Mouse (Mus musculus) neural tube, embryonic 14.5 days (tissue): ENCODE measurements around the gene Mrpl42. TPM values are rescaled to one million over a fixed set of nuclear protein-coding genes. Genes with fewer than 3 reads are reported as not detected.
"Not testable (repeated sequence)": the region's sequence is repeated elsewhere in the genome, so short reads cannot be mapped to it uniquely, and the experiment has no call there.

Experiments
- ATAC-seq: fragments of 200-750 bp; cut with Nextera tagmentation; 2 replicates; pipeline ENCODE4 v1.8.0; 2017; ENCODE audit warnings: low read depth, mild to moderate bottlenecking, moderate TSS enrichment, moderate library complexity
- H3K27ac ChIP-seq: fragments of 300-500 bp; sonication (generic); 2 replicates; pipeline ENCODE4 v1.5.1; 2014; ENCODE audit warnings: low read depth, mild to moderate bottlenecking, control low read depth, low read length, moderate library complexity, mixed read lengths
- H3K27me3 ChIP-seq: fragments of 300-500 bp; sonication (generic); 2 replicates; pipeline ENCODE4 v1.6.1; 2014; ENCODE audit warnings: low read length; ENCODE audit not compliant: control insufficient read depth, insufficient read depth
- H3K36me3 ChIP-seq: fragments of 300-500 bp; sonication (generic); 2 replicates; pipeline ENCODE4 v1.6.1; 2014; ENCODE audit warnings: low read length, mixed read lengths; ENCODE audit not compliant: control insufficient read depth, insufficient read depth
- H3K4me1 ChIP-seq: fragments of 300-500 bp; sonication (generic); 2 replicates; pipeline ENCODE4 v1.6.1; 2014; ENCODE audit warnings: low read length; ENCODE audit not compliant: control insufficient read depth, insufficient read depth
- H3K4me2 ChIP-seq: fragments of 300-500 bp; sonication (generic); 2 replicates; pipeline ENCODE4 v1.6.1; 2014; ENCODE audit warnings: mild to moderate bottlenecking, low read depth, low read length, control low read depth
- H3K4me3 ChIP-seq: fragments of 300-500 bp; sonication (generic); 2 replicates; pipeline ENCODE4 v1.5.1; 2014; ENCODE audit warnings: low read depth, low read length, control low read depth, mixed read lengths
- H3K9ac ChIP-seq: fragments of 300-500 bp; sonication (generic); replicated peaks from 2 replicates; pipeline ENCODE4 v1.6.1; 2014; ENCODE audit warnings: low read depth, mild to moderate bottlenecking, control low read depth, low read length, mixed read lengths
- H3K9me3 ChIP-seq: fragments of 300-500 bp; sonication (generic); 2 replicates; pipeline ENCODE4 v1.6.1; 2016; ENCODE audit warnings: low read length; ENCODE audit not compliant: control insufficient read depth
- WGBS: fragments of 180-500 bp; shearing (Covaris S2); extraction: QIAGEN DNeasy Blood & Tissue Kit; methylation state at CpG from one replicate; pipeline ENCODE4 v1.1.7; 2014; 5-methylcytosine and 5-hydroxymethylcytosine counted together
- polyA plus RNA-seq: library from polyadenylated mRNA; unstranded; fragments of >200 nt; fragmentation: Nextera tagmentation; extraction: Ambion mirVana; gene quantifications from 2 replicates; pipeline ENCODE4 v1.2.1, GENCODE M21; 2014

Mrpl42 gene
- 252 and 276 TPM in 2 replicates for polyA plus RNA-seq

DNA sequence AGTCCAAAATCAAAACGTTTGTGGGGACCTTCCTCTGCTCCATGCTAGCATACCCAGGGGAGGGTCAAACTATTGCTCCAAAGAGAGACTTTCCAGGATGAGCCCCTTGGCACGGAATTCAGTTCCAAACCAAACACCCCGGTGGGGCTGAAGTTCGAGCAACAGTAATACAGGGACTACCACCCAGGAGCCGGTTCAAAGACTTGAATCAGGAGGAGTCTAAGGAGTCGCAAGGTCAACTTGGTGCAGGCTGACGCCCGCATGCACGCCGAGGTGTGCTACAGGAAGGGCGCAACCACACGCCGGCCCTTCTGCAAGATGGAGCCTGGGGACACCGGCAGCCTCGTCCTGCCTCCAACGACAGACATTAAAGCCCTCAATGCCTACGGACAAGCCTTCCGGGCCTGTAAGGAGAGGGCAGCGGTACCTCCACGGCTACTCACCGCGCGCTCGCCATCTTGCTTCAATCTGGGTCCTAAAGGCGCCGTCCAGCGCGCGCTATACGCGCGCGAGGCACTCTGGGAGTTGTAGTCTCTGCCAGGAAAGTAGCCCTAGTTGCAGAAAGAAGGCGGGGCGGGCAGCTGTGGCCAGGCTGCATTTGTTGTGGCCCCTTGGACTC is at the start of gene Mrpl42:
Gene Mrpl42 (minus strand): TSS at position 478 of the 619 bp plus-strand sequence.
- ATAC-seq, result peak; percentile 97
- H3K4me1 ChIP-seq, result peaks cover 4% of the 10 kb centered on the region; the same call in 1 of the 2 replicates
- peak within 1 kb of the TSS; percentile 53 for H3K4me2 ChIP-seq
- under 1% methylated on average over 35 of the region's 35 CpGs for whole genome bisulfite sequencing
- H3K9me3 ChIP-seq, result no peaks in the 10 kb centered on the region
- H3K4me3 ChIP-seq, result peak within 1 kb of the TSS; percentile 72
- 0 out of 2 replicates have a peak, but pooled peaks cover 7% of the 10 kb centered on the region for H3K36me3 ChIP-seq
- H3K27me3 ChIP-seq, result no peaks in the 10 kb centered on the region
- H3K9ac ChIP-seq, result peak within 1 kb of the TSS; percentile 78
- H3K27ac ChIP-seq, result peak within 1 kb of the TSS; percentile 84

DNA sequence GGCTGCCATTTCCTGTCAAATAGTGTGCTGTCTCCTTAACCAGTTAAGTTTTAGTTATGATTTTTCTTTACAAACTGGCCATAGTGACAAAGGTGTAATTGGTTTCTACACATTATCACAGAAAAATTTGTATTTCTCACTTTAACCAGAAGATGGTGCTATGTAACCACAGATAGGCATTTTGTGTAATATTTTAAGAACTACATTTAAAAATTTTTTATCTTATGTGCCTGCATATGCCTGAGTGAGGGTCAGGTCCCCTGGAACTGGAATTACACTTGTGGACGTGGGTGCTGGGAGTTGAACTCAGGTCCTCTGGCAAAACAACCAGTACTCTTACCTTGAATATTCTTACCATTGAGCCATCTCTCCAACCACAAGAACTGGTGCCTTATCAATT is 48.8 kb upstream of the Mrpl42 start:
- Histone ChIP-seq H3K9ac (no peak overlapping the region), H3K27ac (no peak overlapping the region), H3K4me3 (no peak overlapping the region), H3K36me3 (peaks cover 9% of the 10 kb centered on the region; the same call in 1 of the 2 replicates), H3K4me2 (no peak overlapping the region), H3K9me3 (no peaks in the 10 kb centered on the region), H3K27me3 (no peaks in the 10 kb centered on the region), H3K4me1 (no peaks in the 10 kb centered on the region)
- no peak for ATAC-seq
- WGBS, result 64% methylated on average over 1 of the region's 1 CpGs

DNA sequence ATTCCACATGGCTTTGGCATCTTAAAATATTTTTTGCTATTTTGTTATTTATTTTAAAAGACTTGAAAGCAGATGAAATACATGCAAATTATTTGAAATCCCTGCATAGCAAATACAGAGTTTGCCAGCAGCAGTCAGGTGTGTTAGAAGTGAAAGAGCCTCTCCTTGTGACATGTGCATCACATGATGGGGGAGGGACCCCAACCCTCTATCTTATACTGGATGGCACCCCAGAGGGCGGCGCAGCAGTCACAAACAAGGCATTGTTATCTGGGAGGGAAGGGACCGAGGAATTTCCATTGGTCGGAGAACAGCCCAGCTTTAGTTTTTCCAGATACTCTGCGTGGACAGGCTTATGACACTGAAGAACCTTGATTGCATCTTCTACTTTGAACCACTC is 47.3 kb upstream of the Mrpl42 start:
- not testable (repeated sequence) for H3K4me3 ChIP-seq, H3K4me1 ChIP-seq, ATAC-seq, H3K9me3 ChIP-seq, H3K4me2 ChIP-seq, H3K27ac ChIP-seq, H3K27me3 ChIP-seq, H3K9ac ChIP-seq, H3K36me3 ChIP-seq
- 67% methylated on average over 5 of the region's 5 CpGs for WGBS

DNA sequence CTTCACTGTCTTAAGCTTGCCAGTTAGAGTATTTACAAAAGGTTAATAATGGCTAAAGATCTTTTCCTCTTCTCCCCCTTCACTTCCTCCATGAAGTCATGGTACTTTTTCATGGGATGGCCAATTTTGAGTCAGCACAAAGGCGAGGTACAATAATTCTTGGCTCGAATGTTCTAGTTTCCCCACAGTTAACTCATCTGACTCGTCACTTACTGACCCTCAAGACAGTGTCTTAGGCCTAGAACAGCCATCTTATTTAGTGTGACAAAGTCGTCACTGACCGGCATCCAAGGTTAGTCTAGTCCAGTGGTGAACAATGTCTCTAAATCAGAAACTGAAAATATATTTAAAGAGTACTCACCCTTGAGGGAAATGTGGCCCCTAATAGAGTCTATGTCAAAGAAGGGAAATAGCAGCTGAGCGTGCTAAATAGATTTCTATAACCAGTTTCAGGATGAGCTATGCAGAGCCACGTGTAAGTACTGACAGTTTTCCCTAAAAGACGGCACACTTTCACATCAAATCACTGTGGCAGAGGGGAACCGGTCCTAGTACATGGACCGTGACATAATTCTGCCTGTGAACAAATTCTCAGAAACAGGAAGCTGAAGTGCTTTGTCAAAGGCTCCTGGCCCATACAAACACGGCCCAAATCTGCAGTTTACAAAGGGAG is 46.5 kb upstream of the Mrpl42 start:
- Histone ChIP-seq H3K9ac (no peak overlapping the region), H3K36me3 (peaks cover 9% of the 10 kb centered on the region), H3K9me3 (no peaks in the 10 kb centered on the region), H3K4me2 (no peak overlapping the region), H3K4me3 (no peak overlapping the region), H3K27me3 (no peaks in the 10 kb centered on the region), H3K4me1 (no peaks in the 10 kb centered on the region), H3K27ac (no peak overlapping the region)
- no peak for ATAC-seq
- 83% methylated on average over 11 of the region's 11 CpGs for WGBS

DNA sequence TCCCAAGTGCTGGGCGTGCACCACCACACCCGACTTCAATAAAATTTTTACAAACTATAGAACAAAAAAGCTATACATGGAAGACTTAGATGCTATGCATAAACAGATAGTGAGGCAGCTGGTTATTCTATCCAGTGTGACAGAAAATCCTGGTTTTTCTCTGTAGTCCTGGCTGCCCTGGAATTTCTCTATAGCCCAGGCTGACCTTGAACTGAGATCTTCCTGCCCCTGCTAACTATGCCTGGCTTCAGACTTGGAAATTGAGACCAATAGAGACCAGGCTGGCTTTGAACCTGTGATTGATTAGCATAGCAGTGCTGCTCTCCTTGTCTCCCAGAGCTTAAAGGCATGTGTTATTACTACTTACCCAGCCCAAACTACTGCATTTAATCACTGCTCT is 44.4 kb upstream of the Mrpl42 start:
- peaks cover 9% of the 10 kb centered on the region for H3K36me3 ChIP-seq

DNA sequence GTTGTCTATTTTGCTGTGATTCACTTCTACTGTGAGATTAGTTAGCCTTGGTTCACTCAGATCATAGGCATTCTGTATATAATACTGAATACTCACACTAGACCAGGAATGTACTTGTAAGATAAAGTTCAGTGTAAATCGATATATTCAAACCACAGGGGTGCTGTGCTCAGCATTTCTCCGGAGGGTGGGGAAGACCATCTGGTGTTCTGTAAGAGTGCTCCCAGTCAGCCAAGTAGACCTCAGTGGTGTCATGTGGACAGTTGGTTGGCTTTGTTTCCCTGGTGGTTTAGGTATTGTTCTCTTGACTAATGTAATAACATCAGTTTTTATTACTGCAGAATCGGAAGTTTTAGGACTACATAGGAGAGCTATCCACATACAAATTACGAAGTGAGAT is 43.3 kb upstream of the Mrpl42 start:
- no peak overlapping the region for H3K9ac ChIP-seq
- H3K27me3 ChIP-seq, result no peaks in the 10 kb centered on the region
- WGBS, result 63% methylated on average over 4 of the region's 4 CpGs
- no peaks in the 10 kb centered on the region for H3K4me1 ChIP-seq
- no peak for ATAC-seq
- H3K27ac ChIP-seq, result no peak overlapping the region
- H3K4me3 ChIP-seq, result no peak overlapping the region
- H3K4me2 ChIP-seq, result no peak overlapping the region
- H3K9me3 ChIP-seq, result no peaks in the 10 kb centered on the region
- peaks cover 9% of the 10 kb centered on the region for H3K36me3 ChIP-seq

More for the DNA sequence above, 44.4 kb upstream of the Mrpl42 start:
- Histone ChIP-seq H3K4me2 (no peak overlapping the region), H3K4me3 (no peak overlapping the region), H3K9ac (no peak overlapping the region), H3K27ac (no peak overlapping the region), H3K4me1 (no peaks in the 10 kb centered on the region), H3K27me3 (no peaks in the 10 kb centered on the region), H3K9me3 (no peaks in the 10 kb centered on the region)
- WGBS, result 98% methylated on average over 2 of the region's 2 CpGs
- no peak for ATAC-seq

DNA sequence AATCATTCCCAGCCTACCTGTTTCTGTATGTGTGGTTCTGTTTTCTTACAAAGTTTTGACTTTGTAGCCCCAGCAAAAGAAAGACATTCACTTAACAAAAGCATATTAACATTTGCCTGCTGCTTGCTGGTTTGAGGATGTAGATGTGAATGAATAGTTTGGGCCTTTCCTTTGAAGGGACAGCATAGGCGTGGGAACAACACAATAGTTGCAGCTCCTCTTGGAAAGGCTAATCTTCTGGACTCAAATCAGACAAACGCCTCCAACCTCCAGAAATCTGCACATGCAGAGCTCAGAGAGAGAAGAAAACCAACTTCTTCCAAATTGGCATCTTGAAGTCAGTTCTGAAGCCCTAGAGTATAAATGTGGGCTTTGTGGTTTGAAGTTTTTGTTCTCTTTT is 42.9 kb upstream of the Mrpl42 start:
- no peak overlapping the region for H3K4me3 ChIP-seq
- H3K9ac ChIP-seq, result no peak overlapping the region
- no peaks in the 10 kb centered on the region for H3K9me3 ChIP-seq
- no peak overlapping the region for H3K4me2 ChIP-seq
- no peaks in the 10 kb centered on the region for H3K4me1 ChIP-seq
- H3K27ac ChIP-seq, result no peak overlapping the region
- ATAC-seq, result no peak
- 85% methylated on average over 2 of the region's 2 CpGs for WGBS
- peaks cover 9% of the 10 kb centered on the region for H3K36me3 ChIP-seq
- H3K27me3 ChIP-seq, result no peaks in the 10 kb centered on the region

DNA sequence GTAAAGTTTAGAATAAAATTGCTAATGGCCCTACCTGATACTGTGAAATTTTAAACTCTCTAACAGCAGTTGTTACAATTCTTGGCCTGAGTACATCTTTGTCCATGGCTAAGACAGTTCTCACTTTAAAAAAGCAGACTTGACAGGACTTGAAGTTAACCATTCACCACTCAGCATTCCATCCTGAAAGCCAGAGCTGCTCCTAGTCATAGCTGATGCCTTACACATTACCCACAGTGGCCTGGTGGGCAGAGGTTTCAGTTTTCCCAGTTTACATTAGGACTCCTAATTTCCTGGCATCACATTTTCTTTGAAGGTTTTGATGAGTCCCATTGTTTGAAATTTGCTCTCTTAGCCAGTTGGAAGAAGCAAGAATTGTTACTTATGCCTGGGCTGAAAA is 42.3 kb upstream of the Mrpl42 start:
- no peak overlapping the region for H3K9ac ChIP-seq
- no peaks in the 10 kb centered on the region for H3K27me3 ChIP-seq
- no peak for ATAC-seq
- H3K36me3 ChIP-seq, result peaks cover 7% of the 10 kb centered on the region
- no peak overlapping the region for H3K27ac ChIP-seq
- no peak overlapping the region for H3K4me3 ChIP-seq
- no peak overlapping the region for H3K4me2 ChIP-seq
- no peaks in the 10 kb centered on the region for H3K4me1 ChIP-seq
- no peaks in the 10 kb centered on the region for H3K9me3 ChIP-seq

DNA sequence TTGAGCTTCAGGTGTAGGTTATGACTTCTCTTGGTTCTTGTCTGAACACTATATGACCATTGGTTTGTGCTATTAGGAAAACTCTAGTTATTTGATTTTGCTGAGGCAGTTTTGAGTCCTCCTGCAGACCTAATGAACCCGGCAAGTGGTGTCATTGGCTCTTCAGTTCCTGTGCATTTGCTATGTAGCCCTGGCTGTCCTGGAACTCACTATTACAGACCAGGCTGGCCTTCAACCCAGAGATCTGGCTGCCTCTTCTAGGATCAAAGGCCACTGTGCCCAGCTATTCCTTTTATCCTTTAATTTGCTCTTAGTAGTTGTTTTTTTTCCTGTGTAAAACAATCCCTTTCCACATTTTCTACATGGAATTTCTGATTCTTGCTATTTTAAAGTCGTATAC is 41.6 kb upstream of the Mrpl42 start:
- Histone ChIP-seq H3K4me3 (no peak overlapping the region), H3K4me1 (no peaks in the 10 kb centered on the region), H3K36me3 (peaks cover 3% of the 10 kb centered on the region), H3K9ac (no peak overlapping the region), H3K27me3 (no peaks in the 10 kb centered on the region), H3K27ac (no peak overlapping the region), H3K9me3 (no peaks in the 10 kb centered on the region), H3K4me2 (no peak overlapping the region)
- ATAC-seq, result no peak
- 92% methylated on average over 2 of the region's 2 CpGs for WGBS
